Mouse (Mus musculus) cerebellum, adult 11-12 months (tissue): Measurements from ENCODE around the gene CK137956.

Experiments
- DNase-seq: peaks from one replicate; pipeline ENCODE4 v3.0.0; 2022

CK137956 gene

GRCm38 (mm10) chr4:127907151-127907550, 63.6 kb downstream of the CK137956 start:
- DNase-seq: no peak

GRCm38 (mm10) chr4:127903954-127904353, 66.8 kb downstream of the CK137956 start:
- no peak for DNase-seq

- DNase-seq: no peak
Measured at GRCm38 (mm10) chr4:127900893-127901456, 69.8 kb downstream of the CK137956 start.

- DNase-seq: no peak
Measured at GRCm38 (mm10) chr4:127889071-127889470, 81.7 kb downstream of the CK137956 start.

- no peak for DNase-seq
Measured at GRCm38 (mm10) chr4:127878966-127879365, 91.8 kb downstream of the CK137956 start.
